Mouse (Mus musculus): ENCODE measurements around the gene Ccdc127. TPM values are rescaled to one million over a fixed set of nuclear protein-coding genes. Genes with fewer than 3 reads are reported as not detected.

Gene Ccdc127
- 10 to 100 TPM; 37.0 to 43.6 TPM for total RNA-seq (2021)
- long read RNA-seq, experiment 1, full-length matches to known transcripts: 37 of 38 reads
- long read RNA-seq, experiment 1, partial matches to known transcripts: 0 of 38 reads
- long read RNA-seq, experiment 1, other reads (novel, unspliced or antisense): 1 of 38 reads
- long read RNA-seq, experiment 2, full-length matches to known transcripts: 33 of 35 reads
- long read RNA-seq, experiment 2, partial matches to known transcripts: 0 of 35 reads
- long read RNA-seq, experiment 2, other reads (novel, unspliced or antisense): 2 of 35 reads

DNA sequence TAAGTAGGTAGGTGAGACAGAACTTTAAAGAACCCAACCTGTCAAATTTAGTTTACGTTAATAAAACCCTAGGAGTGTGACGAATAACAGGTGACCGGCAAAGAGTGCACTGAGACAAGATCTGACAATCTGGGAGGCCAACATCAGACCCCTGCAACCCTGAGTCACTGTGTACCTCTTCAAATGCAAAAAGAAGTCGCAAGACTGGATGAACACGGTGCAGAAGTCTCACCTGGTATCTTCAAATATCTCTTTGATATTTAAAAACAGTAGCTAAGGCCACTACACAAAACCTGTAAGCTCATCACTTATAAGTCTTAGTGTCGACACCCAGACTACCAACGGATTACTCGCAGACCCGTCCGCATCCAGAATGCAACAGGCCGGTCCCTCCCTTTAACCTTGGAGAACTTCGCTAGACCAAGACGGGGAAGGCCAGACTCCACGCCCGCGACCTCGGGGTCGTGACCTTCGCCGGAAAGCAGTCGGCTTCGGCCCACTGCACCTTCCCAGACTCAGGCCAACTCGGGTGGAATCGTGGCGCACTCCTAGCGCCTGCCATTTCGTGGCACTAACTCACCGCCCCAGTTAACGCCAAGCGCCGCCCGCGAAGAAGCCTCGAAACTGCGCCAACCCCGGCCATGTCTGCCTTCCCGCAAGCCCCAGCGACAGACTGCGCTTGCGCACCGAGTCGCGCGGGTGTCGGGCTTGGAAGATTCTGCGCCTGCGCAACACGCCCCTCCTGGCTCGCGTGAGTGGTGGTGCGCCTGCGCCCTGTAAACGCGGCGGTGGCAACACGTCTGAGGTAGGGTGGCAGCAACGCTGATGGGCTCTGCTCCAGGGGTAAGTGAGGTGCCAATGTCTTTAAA, at the start of gene Ccdc127, which contains the start of gene Sdha:
Gene Ccdc127 (plus strand): TSS at position 744 of the 869 bp plus-strand sequence.
Gene Sdha (minus strand): TSS at position 715 of the 869 bp plus-strand sequence.
- DNase-seq: peak; percentile 96
- intact Hi-C loops (cut with DNase I; ENCODE audit: low total_unique reads): no loop called here

DNA sequence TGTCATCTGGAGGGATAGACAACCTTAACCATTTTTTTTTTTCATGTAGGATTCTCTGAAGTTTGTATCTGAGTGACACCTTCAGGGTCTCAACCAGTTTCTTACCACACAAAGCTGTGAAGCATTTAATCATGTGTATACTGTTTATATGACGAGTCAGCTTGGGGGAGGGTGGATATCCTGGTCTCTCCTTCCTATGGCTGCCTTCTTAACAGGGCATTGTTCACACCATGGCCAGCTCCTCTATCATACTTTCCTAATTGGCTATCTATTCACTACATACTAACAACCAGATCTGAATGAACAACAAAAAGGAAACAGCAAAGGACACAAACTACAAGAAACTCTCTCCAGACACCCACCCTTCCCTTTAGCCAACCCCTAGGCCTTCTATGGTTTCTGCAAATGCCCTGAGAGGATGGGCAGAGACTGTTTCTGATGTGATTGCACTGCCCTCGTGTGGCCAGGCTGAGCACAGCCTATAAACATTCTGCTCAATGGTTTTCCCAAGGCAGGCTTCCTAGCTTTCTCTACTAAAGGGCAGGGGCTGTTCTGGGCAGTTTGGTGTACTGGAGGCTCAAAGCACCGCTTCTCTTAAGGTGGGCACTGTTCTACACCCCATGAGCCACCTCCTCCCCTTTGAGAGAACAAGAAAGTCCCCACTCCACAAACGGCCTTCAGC, 49.0 kb upstream of the Ccdc127 start:
- peak; percentile 59 for DNase-seq
- intact Hi-C loops (cut with DNase I; ENCODE audit: low total_unique reads): loop anchor here (5.0 kb wide), 3 partner anchors 109 to 329 kb away; no protein-coding TSS in a partner anchor

DNA sequence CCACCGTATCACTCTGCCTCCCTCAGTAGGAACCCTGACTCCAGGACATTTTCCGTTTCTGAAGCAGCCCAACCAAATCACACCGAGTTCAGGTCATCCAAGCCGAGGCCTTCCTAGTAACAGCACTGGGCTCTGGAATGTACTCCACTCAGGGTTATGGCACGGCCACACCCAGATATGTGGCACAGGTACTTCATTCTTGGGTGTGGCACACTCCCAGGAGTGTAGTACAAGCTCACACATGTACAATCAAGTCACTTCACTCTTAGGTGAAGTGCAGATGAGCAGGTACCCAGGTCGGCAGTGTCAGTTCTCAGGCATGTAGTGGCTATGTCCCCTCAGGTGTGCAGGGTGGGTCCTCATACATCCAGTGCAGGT, 48.5 kb upstream of the Ccdc127 start:
- intact Hi-C loops (cut with DNase I; ENCODE audit: low total_unique reads): loop anchor here (5.0 kb wide), 3 partner anchors 109 to 329 kb away; no protein-coding TSS in a partner anchor
- DNase-seq: no peak

DNA sequence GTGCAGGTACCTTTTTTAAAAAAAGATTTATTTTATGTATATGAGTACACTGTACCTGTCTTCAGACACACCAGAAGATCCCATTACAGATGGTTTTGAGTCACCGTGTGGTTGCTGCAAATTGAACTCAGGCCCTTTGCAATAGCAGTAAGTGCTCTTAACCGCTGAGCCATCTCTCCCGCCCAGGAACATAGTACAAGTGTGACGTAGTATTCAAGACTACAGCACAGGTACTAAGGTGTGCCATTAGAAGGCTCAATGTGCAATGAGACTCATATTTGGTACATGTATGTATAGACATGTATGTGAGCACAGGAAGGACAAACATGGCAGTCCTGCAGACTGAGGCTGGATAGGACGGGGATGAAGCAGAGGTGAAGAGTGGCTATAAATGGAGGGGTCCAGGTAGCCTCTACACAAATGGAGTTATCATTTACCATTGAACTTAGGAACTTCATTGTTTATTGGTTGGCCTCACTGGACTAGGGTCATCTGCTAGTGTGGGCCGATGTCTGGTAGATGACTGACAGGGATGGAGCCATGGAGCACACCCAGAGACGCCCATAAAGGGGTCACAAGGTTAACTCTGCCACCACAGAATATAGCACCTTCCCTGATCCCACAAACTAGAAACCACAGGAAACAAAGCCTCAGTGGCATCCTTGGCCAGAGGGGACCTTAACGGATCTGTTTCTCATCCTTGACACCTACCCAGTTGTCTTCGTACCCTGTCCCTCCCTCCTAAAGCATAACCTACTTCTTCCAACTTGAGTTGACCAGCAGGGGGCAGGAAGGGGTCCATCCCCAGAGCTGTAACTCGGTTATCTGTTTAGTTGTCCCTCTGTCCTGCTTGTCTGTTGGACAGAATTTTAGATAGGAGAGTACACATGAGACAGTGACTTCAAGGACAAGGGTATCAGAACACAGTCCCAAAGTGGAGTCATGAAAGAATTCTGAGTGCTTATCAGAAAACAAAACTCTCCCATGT, 47.8 kb upstream of the Ccdc127 start:
- DNase-seq: no peak
- intact Hi-C loops (cut with DNase I; ENCODE audit: low total_unique reads): loop anchor here (5.0 kb wide), 3 partner anchors 110 to 330 kb away; no protein-coding TSS in a partner anchor

DNA sequence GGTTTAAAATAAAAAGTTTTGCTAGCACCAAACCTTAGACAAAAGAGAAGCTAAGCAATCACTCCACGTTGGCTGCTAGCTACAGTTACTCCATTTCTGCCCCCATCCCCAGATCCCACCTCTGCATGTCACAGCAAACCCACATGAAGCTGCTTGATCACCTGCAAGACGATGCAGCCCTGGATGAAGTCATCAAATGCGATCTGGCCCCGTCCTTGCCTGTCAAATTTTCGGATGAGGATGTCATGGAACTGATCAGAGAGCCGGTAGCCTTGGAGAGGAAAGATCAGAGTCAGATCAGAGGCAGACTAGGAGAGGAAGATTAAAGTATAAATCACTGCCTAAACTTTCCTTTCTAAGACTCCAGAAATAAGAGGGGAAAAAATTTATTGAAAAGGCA, 44.7 kb upstream of the Ccdc127 start:
- intact Hi-C loops (cut with DNase I; ENCODE audit: low total_unique reads): no loop called here
- DNase-seq: no peak

DNA sequence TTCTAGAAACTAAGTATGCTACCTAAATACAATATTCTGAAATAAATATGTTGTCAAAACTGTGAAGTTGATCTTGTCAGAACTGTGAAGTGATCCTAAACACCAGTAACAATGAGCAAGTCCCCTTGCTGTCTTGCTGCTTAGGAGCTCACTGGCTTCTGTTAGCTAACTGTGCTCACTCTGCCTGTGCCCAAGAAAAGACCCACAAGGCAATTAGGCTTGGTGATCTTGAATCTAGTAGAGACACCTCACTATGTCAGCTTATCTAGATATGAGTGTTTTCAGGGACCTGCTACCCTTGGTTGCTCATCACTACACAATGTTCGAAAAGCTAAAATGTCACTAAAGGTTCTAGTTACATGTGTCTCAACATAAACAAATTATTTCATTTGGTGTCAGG, 44.3 kb upstream of the Ccdc127 start:
- no peak for DNase-seq
- intact Hi-C loops (cut with DNase I; ENCODE audit: low total_unique reads): no loop called here

DNA sequence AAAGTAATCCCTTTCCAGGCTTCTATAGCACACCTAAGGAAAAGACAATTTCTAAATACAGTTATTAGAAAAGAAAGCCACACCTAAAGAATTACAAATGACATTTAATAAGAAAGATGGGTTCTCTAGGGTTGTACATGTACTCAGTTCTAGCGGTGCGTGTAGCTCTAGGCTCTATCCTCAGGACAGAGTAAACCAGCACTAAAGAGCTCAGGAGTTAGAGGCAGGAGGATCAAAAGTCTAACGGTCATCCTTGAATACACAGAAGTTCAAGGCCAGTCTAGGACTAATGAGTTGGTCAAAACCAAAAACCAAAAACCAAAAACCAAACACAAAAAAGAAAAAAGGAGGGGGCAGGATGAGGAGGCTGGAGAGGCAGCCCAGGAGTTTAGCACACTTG, 35.5 kb upstream of the Ccdc127 start:
- intact Hi-C loops (cut with DNase I; ENCODE audit: low total_unique reads): no loop called here
- DNase-seq: no peak

DNA sequence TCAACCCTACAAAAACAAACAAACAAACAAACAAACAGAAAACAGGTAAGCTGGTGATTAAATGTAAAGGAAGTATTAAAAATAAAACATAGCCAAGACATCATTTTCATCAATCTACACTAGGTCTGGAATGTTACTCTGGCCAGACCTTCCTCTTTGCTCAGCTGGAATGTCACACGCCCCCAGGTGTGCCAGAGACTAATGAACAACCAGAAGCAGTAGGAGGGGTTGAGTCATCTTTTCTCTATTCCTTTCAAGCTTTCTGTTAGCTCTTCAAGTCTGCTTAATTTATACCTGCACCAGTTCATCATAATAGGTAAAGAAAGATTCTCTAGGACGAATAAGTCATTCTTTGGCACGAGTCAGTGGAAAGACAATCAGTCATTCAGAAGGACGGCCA, 33.7 kb upstream of the Ccdc127 start:
- DNase-seq: no peak
- intact Hi-C loops (cut with DNase I; ENCODE audit: low total_unique reads): no loop called here

DNA sequence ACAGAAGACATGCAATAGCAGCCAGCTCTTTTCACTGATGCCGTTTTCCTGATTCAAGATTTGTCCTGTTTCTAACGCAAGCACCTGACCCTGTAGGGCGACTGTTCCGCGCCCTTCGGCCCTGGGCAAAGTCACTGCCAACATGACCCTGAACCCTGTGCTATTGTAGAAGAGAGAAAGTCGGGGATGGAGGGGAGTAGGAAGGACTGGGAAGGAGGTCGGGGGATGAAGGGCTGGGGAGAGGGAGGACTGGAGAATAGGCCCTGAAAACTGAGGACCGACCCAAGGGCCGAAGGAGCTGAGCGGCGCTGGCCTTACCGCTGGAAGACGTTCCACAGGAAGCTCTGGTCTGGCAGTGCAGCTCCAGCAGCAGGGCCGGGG, 33.3 kb upstream of the Ccdc127 start:
- peak; percentile 3 for DNase-seq
- intact Hi-C loops (cut with DNase I; ENCODE audit: low total_unique reads): no loop called here

DNA sequence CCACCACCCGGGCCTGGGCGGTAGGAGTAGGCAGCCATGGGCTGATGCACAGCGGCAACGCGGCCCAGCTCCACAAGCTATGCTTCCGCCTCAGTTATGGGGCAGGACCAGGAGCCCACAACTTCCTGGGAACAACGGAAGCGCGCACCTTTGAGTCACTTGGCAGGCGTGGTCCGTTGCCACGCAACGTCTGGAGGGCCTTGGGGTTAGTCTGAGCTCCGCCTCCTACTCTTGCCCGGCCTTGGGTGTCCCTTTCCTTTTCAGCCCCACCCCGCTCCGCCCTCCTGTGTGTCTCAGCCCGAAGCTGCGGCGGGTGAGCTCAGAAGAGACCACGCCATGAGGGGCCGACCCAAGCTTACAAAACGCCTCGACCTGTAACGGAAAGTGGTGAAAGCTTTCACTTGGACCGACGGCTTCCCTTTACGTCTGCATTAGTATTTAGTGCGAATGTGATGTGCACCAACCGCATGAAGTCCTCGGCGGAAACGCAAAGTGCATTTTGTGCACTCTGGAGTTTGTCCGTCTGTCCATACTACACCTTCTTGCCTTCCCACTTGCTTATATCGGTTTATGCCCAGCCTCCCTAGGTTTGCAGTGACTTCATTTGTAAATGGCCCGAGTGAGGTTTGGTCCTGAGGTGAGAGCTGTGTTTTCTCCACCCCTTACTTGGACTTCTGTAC, 32.8 kb upstream of the Ccdc127 start, which contains the start of gene Pdcd6:
Gene Pdcd6 (minus strand): TSS at position 411 of the 680 bp plus-strand sequence.
- intact Hi-C loops (cut with DNase I; ENCODE audit: low total_unique reads): no loop called here
- peak; percentile 93 for DNase-seq

DNA sequence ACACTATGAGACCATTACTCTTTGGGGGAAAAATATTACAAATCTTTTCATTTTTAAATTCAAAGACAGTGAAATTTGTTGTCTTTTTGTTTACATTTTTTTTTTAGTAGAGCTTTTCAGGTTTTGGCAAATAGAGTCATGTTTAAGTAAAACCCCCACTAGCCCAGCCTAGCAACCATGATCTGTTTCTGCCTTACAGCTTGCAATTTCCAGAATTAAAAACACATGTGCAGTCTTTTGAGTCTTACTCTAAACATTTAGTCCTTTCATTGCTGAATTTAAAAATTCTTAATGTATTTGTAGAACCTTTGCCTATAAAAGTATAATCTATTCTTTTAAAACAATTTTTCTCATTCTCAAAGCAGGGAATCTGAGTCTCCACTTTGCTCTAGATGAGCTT, 20.8 kb upstream of the Ccdc127 start:
- no peak for DNase-seq
- intact Hi-C loops (cut with DNase I; ENCODE audit: low total_unique reads): no loop called here

DNA sequence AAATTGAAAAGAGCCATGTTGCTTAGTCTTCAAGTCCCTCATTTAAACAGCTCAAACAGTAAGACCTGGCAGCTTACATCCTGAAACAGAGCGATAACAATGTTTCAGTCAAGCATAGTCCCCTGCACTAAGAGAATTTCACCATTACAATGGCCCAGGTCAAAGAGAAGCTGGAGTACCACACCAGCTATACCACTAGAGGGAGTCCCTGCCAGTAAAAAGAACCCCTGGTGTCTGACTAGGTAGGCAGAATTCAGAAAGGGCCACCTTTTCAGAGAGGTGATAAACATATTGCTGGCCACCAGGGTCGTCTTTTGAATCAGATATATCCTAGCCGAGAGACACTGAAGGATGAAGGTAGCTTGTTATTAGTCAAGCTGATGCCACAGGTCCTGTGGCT, 9.1 kb upstream of the Ccdc127 start:
- DNase-seq: peak; percentile 7
- intact Hi-C loops (cut with DNase I; ENCODE audit: low total_unique reads): no loop called here

DNA sequence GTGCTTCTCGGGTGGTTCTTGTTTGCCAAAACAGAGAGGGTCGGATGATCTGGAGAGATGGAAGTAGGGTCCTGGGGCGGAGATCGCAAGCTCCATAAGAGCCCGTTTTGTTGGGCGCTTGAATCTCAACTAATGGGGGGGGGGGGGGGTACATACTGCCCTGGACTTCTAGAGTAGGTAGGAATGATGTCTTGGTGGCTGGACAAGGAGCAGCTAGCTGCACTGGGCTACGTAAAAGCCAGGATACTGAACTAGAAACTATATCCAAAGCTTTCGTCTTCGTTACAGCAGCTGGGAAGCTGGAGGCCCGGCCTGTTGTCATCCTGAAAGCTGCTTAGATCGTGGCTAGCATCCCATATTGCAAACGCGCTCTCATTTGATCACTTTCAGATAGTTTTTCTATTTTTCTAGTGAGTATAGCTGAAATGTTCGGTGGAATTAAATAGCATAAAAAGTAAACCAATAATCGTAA, 362 bp downstream of the Ccdc127 start:
- DNase-seq: peak; percentile 4
- intact Hi-C loops (cut with DNase I; ENCODE audit: low total_unique reads): no loop called here

DNA sequence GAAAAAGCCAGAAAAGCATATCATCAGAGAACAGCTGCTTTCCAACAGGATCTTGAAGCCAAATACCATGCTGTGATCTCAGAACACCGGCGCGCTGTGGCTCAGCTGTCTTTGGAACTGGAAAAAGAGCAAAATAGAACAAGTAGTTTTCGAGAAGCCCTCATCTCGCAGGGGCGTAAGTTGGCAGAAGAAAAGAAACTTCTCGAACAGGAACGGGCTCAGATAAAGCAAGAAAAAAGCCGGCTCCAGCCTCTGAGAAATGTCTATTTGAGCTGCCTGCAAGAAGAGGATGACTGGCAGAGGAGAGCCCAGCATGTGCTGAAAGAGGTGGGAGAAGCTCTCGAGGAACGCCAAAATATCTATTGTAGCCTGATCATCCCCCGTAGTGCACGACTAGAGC, 6.4 kb downstream of the Ccdc127 start:
- intact Hi-C loops (cut with DNase I; ENCODE audit: low total_unique reads): no loop called here
- no peak for DNase-seq

DNA sequence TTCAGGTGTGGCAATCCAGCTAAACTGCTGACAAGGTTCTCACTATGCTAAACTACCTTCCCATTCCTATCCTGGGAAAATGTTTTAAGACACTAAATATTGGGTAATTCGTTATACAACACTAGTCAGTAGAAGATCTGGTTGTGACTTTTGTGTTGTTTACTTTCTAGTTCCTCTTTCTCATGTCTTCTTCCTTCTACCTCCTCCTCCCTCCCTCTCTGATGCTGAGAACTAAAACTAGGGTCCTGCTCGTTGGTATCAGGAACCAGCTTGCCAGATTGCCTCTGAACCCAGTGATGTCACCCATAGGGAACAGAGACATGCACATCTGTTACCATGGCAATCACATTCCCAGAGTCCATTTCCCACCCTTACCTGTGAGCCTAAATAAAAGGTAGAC, 12.1 kb downstream of the Ccdc127 start:
- intact Hi-C loops (cut with DNase I; ENCODE audit: low total_unique reads): no loop called here
- no peak for DNase-seq

DNA sequence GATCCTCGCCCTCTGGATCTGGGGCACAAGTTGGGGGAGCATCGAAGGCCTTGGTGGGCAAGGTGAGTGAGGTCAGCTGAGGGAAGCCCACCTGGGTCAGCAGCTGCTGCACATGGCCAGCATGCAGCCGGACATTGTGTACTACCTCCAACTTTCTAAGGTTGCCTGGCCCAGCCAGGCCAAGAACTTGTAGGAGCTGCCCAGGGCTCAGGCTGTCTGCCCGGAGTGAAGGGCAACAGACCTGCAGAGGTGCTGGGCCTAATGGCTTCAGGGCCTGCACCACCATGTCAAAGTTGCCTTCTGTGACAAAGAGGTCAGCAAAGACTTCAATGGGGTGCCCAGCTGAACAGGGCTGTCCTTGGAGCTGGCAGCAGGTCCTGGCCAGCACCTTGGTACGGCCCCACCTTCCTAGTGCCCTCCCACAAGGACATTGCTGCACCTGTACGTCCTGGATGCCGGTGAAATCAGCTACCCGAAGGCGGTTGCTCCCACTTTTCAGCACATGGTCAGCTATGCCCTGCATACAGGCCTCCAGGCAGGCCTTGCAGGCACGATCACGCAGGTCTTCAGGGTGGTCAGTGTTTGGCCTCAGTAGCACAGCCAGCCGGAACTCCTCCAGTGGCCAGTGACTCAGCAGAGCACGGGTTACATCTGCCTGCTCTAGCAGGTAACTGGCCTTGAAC, 13.2 kb downstream of the Ccdc127 start:
- intact Hi-C loops (cut with DNase I; ENCODE audit: low total_unique reads): no loop called here
- DNase-seq: peak; percentile 26

DNA sequence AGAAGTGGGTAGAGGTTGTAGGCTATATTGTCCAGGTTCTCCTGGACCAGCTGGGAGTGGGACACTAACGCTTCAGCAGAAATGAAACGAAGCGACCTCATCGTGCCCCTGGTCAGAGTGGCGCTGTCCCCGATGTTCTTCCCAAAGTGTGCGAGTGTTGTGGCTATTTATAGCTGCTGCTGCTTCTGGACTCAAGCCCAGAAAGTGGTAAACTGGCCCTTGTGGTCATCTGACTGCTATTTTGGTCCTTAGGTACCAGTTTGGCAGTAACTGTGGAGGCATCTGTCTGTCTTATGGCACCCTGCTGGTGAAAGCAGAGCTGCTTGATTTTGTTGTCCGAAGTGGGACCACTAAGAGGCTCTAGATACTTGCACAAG, 13.7 kb downstream of the Ccdc127 start, which contains the start of gene Lrrc14b:
Gene Lrrc14b (minus strand): TSS at position 147 of the 377 bp plus-strand sequence.
- peak; percentile 56 for DNase-seq
- intact Hi-C loops (cut with DNase I; ENCODE audit: low total_unique reads): no loop called here
